Mouse (Mus musculus) G1E (cell line): ENCODE measurements around the gene Auts2.

Experiments used
- CTCF ChIP-seq: IDR thresholded peaks from 2 replicates; pipeline ENCODE4 v1.5.1; 2012; ENCODE audit warnings: low read depth, low read length, inconsistent platforms, mixed read lengths
- GATA1 ChIP-seq: IDR thresholded peaks from 2 replicates; pipeline ENCODE4 v1.6.1; 2012; ENCODE audit warnings: borderline replicate concordance, low read length, inconsistent platforms, mixed read lengths
- GATA2 ChIP-seq: IDR thresholded peaks from 2 replicates; pipeline ENCODE4 v1.6.1; 2012; ENCODE audit warnings: low read depth, low read length, inconsistent platforms, borderline replicate concordance
- POLR2AphosphoS5 ChIP-seq: IDR thresholded peaks from 2 replicates; pipeline ENCODE4 v1.6.1; 2012; ENCODE audit warnings: low read depth, low read length, inconsistent platforms; ENCODE audit not compliant: insufficient replicate concordance
- TAL1 ChIP-seq: conservative IDR thresholded peaks from 2 replicates; pipeline ENCODE4 v1.6.1; 2012; ENCODE audit warnings: low read depth, low read length, inconsistent platforms, mixed read lengths

GRCm38 (mm10) chr5:132489736-132490313 is 53.3 kb downstream of the Auts2 start:
- TF ChIP-seq CTCF: no peak
- TF ChIP-seq GATA1: no peak
- no peak for TF ChIP-seq GATA2
- TF ChIP-seq POLR2AphosphoS5: no peak
- TF ChIP-seq TAL1: no peak
